Mouse (Mus musculus): ENCODE results near the gene Agl. TPM values are rescaled to one million over a fixed set of nuclear protein-coding genes. Genes with fewer than 3 reads are reported as not detected.
"Not testable (repeated sequence)": the region's sequence is repeated elsewhere in the genome, so short reads cannot be mapped to it uniquely, and the experiment has no call there.

The Agl gene
- polyA plus RNA-seq, 1 experiment from 2014 or later: 15.6 TPM

- ATAC-seq (replicated peaks; ENCODE audit: insufficient number of reproducible peaks, low FRiP score, low TSS enrichment, low read depth) (no peak), DNase-seq (ENCODE audit: low spot score) (no peak)
- Histone ChIP-seq H3K4me2 (ENCODE audit: low read depth, low read length) (no peak overlapping the region), H3K27ac (replicated peaks; ENCODE audit: low read depth, low read length) (no peak overlapping the region), H3K4me1 (ENCODE audit: control insufficient read depth, insufficient read depth, low read length) (no peaks in the 10 kb centered on the region), H3K36me3 (replicated peaks; ENCODE audit: control insufficient read depth, insufficient read depth, low read depth, low read length) (no peaks in the 10 kb centered on the region), H3K4me3 (ENCODE audit: low read depth, low read length) (no peak overlapping the region), H3K9ac (replicated peaks; ENCODE audit: low read length) (no peak overlapping the region), H3K9me3 (replicated peaks; ENCODE audit: control insufficient read depth, low read length) (no peaks in the 10 kb centered on the region), H3K27me3 (ENCODE audit: control insufficient read depth, insufficient read depth, low read length) (no peaks in the 10 kb centered on the region)
- WGBS: 93% methylated on average over 8 of the region's 8 CpGs
Observed at GRCm38 (mm10) chr3:116752818-116753217, 55.1 kb downstream of the Agl start.

- Histone ChIP-seq H3K27me3 (ENCODE audit: control insufficient read depth, insufficient read depth, low read length) (no peaks in the 10 kb centered on the region), H3K9ac (replicated peaks; ENCODE audit: low read length) (no peak overlapping the region), H3K27ac (replicated peaks; ENCODE audit: low read depth, low read length) (no peak overlapping the region), H3K4me1 (ENCODE audit: control insufficient read depth, insufficient read depth, low read length) (no peaks in the 10 kb centered on the region), H3K4me3 (ENCODE audit: low read depth, low read length) (no peak overlapping the region), H3K9me3 (replicated peaks; ENCODE audit: control insufficient read depth, low read length) (no peaks in the 10 kb centered on the region), H3K36me3 (replicated peaks; ENCODE audit: control insufficient read depth, insufficient read depth, low read depth, low read length) (no peaks in the 10 kb centered on the region), H3K4me2 (ENCODE audit: low read depth, low read length) (no peak overlapping the region)
- no peak for ATAC-seq (replicated peaks; ENCODE audit: insufficient number of reproducible peaks, low FRiP score, low TSS enrichment, low read depth)
- DNase-seq (ENCODE audit: low spot score): peak; percentile 60
- 85% methylated on average over 4 of the region's 4 CpGs for WGBS
Observed at GRCm38 (mm10) chr3:116751191-116751860, 56.6 kb downstream of the Agl start.

DNA sequence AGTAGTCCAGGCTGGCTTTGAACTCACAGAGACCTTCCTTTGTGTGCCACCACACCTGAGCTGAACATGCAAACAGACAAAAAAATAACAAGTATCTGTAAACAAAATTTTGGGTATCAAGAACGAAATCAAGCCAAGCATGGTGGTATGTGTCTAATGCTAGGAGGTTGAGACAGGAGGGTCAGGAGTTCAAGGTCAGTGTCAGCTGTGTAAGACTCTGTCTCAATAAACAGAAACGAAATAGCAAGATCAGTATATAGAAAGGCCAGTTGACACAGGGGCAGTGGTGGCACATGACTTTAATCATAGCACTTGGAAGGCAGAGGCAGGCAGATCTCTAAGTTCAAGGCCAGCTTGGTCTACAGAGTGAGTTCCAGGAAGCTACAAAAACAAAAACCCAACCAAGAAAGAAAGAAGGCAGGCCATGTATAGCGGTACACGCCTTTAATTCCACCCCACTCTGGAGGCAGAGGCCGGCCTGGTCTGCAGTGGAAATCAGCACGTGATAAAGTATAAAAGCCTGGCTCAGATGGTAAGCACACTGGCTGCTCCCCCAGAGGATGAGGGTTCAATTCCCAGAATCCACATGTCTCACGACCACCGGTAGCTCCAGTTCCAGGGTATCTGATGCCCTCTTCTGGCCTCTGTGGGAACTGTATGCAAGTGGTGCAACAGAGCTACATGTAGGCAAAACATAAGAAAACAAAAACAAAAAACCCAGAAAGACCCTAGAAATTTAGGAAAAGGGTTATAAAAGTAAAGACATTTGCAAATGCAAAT lies 59.4 kb downstream of the Agl start:
- no peaks in the 10 kb centered on the region for H3K9me3 ChIP-seq (replicated peaks; ENCODE audit: control insufficient read depth, low read length)
- no peaks in the 10 kb centered on the region for H3K36me3 ChIP-seq (replicated peaks; ENCODE audit: control insufficient read depth, insufficient read depth, low read depth, low read length)
- DNase-seq (ENCODE audit: low spot score): peak; percentile 62
- 59% methylated on average over 8 of the region's 8 CpGs for WGBS
- no peaks in the 10 kb centered on the region for H3K27me3 ChIP-seq (ENCODE audit: control insufficient read depth, insufficient read depth, low read length)
- no peak overlapping the region for H3K4me2 ChIP-seq (ENCODE audit: low read depth, low read length)
- no peaks in the 10 kb centered on the region for H3K4me1 ChIP-seq (ENCODE audit: control insufficient read depth, insufficient read depth, low read length)
- ATAC-seq (replicated peaks; ENCODE audit: insufficient number of reproducible peaks, low FRiP score, low TSS enrichment, low read depth): no peak
- no peak overlapping the region for H3K9ac ChIP-seq (replicated peaks; ENCODE audit: low read length)
- H3K27ac ChIP-seq (replicated peaks; ENCODE audit: low read depth, low read length): no peak overlapping the region
- no peak overlapping the region for H3K4me3 ChIP-seq (ENCODE audit: low read depth, low read length)

DNA sequence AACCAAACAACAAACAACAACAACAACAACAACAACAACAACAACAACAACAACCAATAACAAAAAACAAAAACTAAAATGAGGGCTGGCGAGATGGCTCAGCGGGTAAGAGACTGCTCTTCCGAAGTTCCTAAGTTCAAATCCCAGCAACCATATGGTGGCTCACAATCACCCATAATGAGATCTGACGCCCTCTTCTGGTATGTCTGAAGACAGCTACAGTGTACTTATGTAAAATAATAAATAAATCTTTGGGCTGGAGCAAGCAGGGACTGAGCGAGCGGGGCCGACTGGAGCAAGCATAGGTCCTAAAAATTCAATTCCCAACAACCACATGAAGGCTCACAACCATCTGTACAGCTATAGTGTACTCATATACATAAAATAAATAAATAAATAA lies 60.3 kb downstream of the Agl start:
- H3K4me3 ChIP-seq (ENCODE audit: low read depth, low read length); DNase-seq (ENCODE audit: low spot score); H3K27ac ChIP-seq (replicated peaks; ENCODE audit: low read depth, low read length); H3K4me1 ChIP-seq (ENCODE audit: control insufficient read depth, insufficient read depth, low read length); H3K9ac ChIP-seq (replicated peaks; ENCODE audit: low read length); H3K4me2 ChIP-seq (ENCODE audit: low read depth, low read length); ATAC-seq (replicated peaks; ENCODE audit: insufficient number of reproducible peaks, low FRiP score, low TSS enrichment, low read depth); H3K36me3 ChIP-seq (replicated peaks; ENCODE audit: control insufficient read depth, insufficient read depth, low read depth, low read length); H3K9me3 ChIP-seq (replicated peaks; ENCODE audit: control insufficient read depth, low read length); H3K27me3 ChIP-seq (ENCODE audit: control insufficient read depth, insufficient read depth, low read length): not testable (repeated sequence)
- 85% methylated on average over 7 of the region's 7 CpGs for WGBS

DNA sequence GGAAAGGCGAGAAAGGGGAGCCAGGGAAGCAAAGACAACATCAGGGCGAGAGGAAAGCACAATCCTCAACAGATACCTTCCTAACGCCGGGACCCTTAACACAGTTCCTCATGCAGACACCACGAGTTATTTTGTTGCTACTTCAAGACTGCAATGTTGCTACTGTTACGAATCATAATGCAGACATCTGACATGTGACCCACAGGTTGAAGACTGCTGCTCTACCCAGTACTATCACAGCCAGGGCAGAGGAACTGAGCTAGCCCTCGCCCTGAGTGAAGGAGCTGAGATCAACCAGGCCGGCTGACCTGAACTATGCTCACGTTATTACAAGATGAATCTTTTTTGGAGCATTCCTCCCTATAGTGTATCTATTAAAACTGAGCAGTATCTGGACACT lies 67.0 kb downstream of the Agl start:
- 80% methylated on average over 9 of the region's 9 CpGs for WGBS
- no peak for ATAC-seq (replicated peaks; ENCODE audit: insufficient number of reproducible peaks, low FRiP score, low TSS enrichment, low read depth)
- H3K4me1 ChIP-seq (ENCODE audit: control insufficient read depth, insufficient read depth, low read length): no peaks in the 10 kb centered on the region
- H3K4me3 ChIP-seq (ENCODE audit: low read depth, low read length): no peak overlapping the region
- no peak overlapping the region for H3K4me2 ChIP-seq (ENCODE audit: low read depth, low read length)
- H3K9me3 ChIP-seq (replicated peaks; ENCODE audit: control insufficient read depth, low read length): no peaks in the 10 kb centered on the region
- H3K27me3 ChIP-seq (ENCODE audit: control insufficient read depth, insufficient read depth, low read length): no peaks in the 10 kb centered on the region
- no peaks in the 10 kb centered on the region for H3K36me3 ChIP-seq (replicated peaks; ENCODE audit: control insufficient read depth, insufficient read depth, low read depth, low read length)
- DNase-seq (ENCODE audit: low spot score): no peak
- H3K9ac ChIP-seq (replicated peaks; ENCODE audit: low read length): no peak overlapping the region
- H3K27ac ChIP-seq (replicated peaks; ENCODE audit: low read depth, low read length): no peak overlapping the region

DNA sequence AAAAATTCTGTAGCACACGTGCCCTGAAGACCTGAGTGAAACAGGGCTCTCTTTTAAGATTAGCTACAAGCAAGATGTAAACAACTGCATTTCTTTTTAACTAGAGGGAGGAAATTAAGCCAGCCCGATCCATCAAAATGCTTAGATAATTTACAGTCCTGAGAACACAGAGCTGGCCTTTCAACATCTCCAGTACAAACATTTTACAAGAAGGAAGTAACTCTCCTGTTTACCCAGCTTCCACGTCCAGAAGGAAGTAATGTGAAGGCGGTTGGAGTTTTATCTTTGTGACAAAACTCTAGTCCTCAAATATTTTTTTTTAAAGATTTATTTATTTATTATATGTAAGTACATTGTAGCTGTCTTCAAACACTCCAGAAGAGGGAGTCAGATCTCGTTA lies 67.9 kb downstream of the Agl start:
- H3K27me3 ChIP-seq (ENCODE audit: control insufficient read depth, insufficient read depth, low read length): no peaks in the 10 kb centered on the region
- H3K4me3 ChIP-seq (ENCODE audit: low read depth, low read length): no peak overlapping the region
- H3K36me3 ChIP-seq (replicated peaks; ENCODE audit: control insufficient read depth, insufficient read depth, low read depth, low read length): no peaks in the 10 kb centered on the region
- WGBS: 91% methylated on average over 5 of the region's 5 CpGs
- H3K4me2 ChIP-seq (ENCODE audit: low read depth, low read length): no peak overlapping the region
- H3K9ac ChIP-seq (replicated peaks; ENCODE audit: low read length): no peak overlapping the region
- no peak for ATAC-seq (replicated peaks; ENCODE audit: insufficient number of reproducible peaks, low FRiP score, low TSS enrichment, low read depth)
- no peaks in the 10 kb centered on the region for H3K4me1 ChIP-seq (ENCODE audit: control insufficient read depth, insufficient read depth, low read length)
- DNase-seq (ENCODE audit: low spot score): no peak
- H3K27ac ChIP-seq (replicated peaks; ENCODE audit: low read depth, low read length): no peak overlapping the region
- no peaks in the 10 kb centered on the region for H3K9me3 ChIP-seq (replicated peaks; ENCODE audit: control insufficient read depth, low read length)

- no peak overlapping the region for H3K27ac ChIP-seq (replicated peaks; ENCODE audit: low read depth, low read length)
- no peak overlapping the region for H3K9ac ChIP-seq (replicated peaks; ENCODE audit: low read length)
- H3K9me3 ChIP-seq (replicated peaks; ENCODE audit: control insufficient read depth, low read length): no peaks in the 10 kb centered on the region
- no peaks in the 10 kb centered on the region for H3K4me1 ChIP-seq (ENCODE audit: control insufficient read depth, insufficient read depth, low read length)
- H3K4me2 ChIP-seq (ENCODE audit: low read depth, low read length): no peak overlapping the region
- no peak overlapping the region for H3K4me3 ChIP-seq (ENCODE audit: low read depth, low read length)
- DNase-seq (ENCODE audit: low spot score): no peak
- H3K36me3 ChIP-seq (replicated peaks; ENCODE audit: control insufficient read depth, insufficient read depth, low read depth, low read length): no peaks in the 10 kb centered on the region
- ATAC-seq (replicated peaks; ENCODE audit: insufficient number of reproducible peaks, low FRiP score, low TSS enrichment, low read depth): no peak
- 80% methylated on average over 8 of the region's 8 CpGs for WGBS
- no peaks in the 10 kb centered on the region for H3K27me3 ChIP-seq (ENCODE audit: control insufficient read depth, insufficient read depth, low read length)
Observed at GRCm38 (mm10) chr3:116737326-116737731, 70.6 kb downstream of the Agl start.

DNA sequence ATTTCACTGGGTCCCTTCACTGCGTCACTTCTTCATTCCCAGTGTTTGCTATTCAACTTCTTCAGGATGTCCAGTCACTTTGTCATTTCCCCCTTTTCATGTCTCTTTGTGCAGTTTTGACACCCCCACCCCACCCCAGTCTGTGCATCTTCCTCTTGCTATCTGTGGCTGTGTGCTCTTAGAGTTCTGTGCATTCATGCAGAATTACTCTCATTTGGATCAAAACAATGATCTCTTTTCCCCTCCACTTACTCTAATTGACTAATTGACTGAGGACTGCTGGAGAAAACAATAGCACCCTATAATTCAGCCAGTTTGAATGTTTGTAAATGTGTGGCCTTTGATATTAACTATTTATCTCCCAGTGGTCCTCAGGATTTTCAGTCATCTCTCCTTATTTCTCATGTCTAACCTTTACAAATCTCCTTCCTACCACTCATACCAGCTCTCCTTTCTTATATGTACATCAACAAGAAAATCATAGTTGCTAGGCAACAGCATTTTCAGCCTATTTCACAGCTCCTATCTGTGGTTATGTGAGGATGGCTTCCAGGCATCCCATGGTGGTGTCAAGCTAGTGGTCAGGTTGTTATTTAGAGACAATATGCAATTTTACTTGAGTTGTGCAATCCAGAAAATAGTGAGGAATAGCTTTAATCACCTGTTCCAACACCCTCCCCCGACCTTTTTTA lies 78.3 kb downstream of the Agl start:
- Histone ChIP-seq H3K9me3 (replicated peaks; ENCODE audit: control insufficient read depth, low read length) (no peaks in the 10 kb centered on the region), H3K27me3 (ENCODE audit: control insufficient read depth, insufficient read depth, low read length) (no peaks in the 10 kb centered on the region), H3K4me1 (ENCODE audit: control insufficient read depth, insufficient read depth, low read length) (no peaks in the 10 kb centered on the region), H3K4me2 (ENCODE audit: low read depth, low read length) (no peak overlapping the region), H3K9ac (replicated peaks; ENCODE audit: low read length) (no peak overlapping the region), H3K36me3 (replicated peaks; ENCODE audit: control insufficient read depth, insufficient read depth, low read depth, low read length) (no peaks in the 10 kb centered on the region), H3K27ac (replicated peaks; ENCODE audit: low read depth, low read length) (no peak overlapping the region), H3K4me3 (ENCODE audit: low read depth, low read length) (no peak overlapping the region)
- ATAC-seq (replicated peaks; ENCODE audit: insufficient number of reproducible peaks, low FRiP score, low TSS enrichment, low read depth) (no peak), DNase-seq (ENCODE audit: low spot score) (no peak)
- WGBS: 78% methylated on average over 2 of the region's 2 CpGs

Measured in embryonic facial prominence, embryonic 11.5 days (tissue).